Mouse (Mus musculus): Measurements from ENCODE around the gene Tsen54. TPM values are rescaled to one million over a fixed set of nuclear protein-coding genes. Genes with fewer than 3 reads are reported as not detected.

The Tsen54 gene
- 34.2 and 37.7 TPM in 2 replicates for polyA plus RNA-seq (2015; fragmentation: Nextera tagmentation; extraction: Ambion mirVana)

- under 1% methylated on average over 84 of the region's 84 CpGs for WGBS
Measured at GRCm38 (mm10) chr11:115814605-115815450, at the start of gene Tsen54. Tsen54 (plus strand) TSS chr11:115814724.

GRCm38 (mm10) chr11:115765103-115765606 lies 49.4 kb upstream of the Tsen54 start, which contains the start of gene Tmem94:
Tmem94 (plus strand) TSS chr11:115765433.
- Histone ChIP-seq H3K9me3 (ENCODE audit: control insufficient read depth, low read length) (no peaks in the 10 kb centered on the region), H3K4me1 (ENCODE audit: control insufficient read depth, insufficient read depth, low read length) (peaks cover 13% of the 10 kb centered on the region), H3K27me3 (replicated peaks; ENCODE audit: control insufficient read depth, insufficient read depth, low read length) (no peaks in the 10 kb centered on the region), H3K4me3 (ENCODE audit: low read length) (peak within 1 kb of the TSS; percentile 92), H3K27ac (ENCODE audit: low read length) (peak within 1 kb of the TSS; percentile 90), H3K9ac (ENCODE audit: low read depth, low read length) (peak within 1 kb of the TSS; percentile 97), H3K4me2 (ENCODE audit: low read depth, low read length) (peak within 1 kb of the TSS; percentile 82), H3K36me3 (ENCODE audit: control insufficient read depth, insufficient read depth, low read length) (no peaks in the 10 kb centered on the region)
- peak; percentile 96 for ATAC-seq
- under 1% methylated on average over 32 of the region's 32 CpGs for WGBS

More at GRCm38 (mm10) chr11:115814605-115815450, at the start of gene Tsen54:
- peak within 1 kb of the TSS; percentile 95 for H3K9ac ChIP-seq (ENCODE audit: low read depth, low read length)
- peaks cover 42% of the 10 kb centered on the region for H3K4me1 ChIP-seq (ENCODE audit: control insufficient read depth, insufficient read depth, low read length)
- ATAC-seq, result peak; percentile 62
- no peaks in the 10 kb centered on the region for H3K27me3 ChIP-seq (replicated peaks; ENCODE audit: control insufficient read depth, insufficient read depth, low read length)
- no peaks in the 10 kb centered on the region for H3K36me3 ChIP-seq (ENCODE audit: control insufficient read depth, insufficient read depth, low read length)
- H3K4me2 ChIP-seq (ENCODE audit: low read depth, low read length), result peak within 1 kb of the TSS; percentile 90
- peak within 1 kb of the TSS; percentile 53 for H3K27ac ChIP-seq (ENCODE audit: low read length)
- H3K9me3 ChIP-seq (ENCODE audit: control insufficient read depth, low read length), result no peaks in the 10 kb centered on the region
- peak within 1 kb of the TSS; percentile 97 for H3K4me3 ChIP-seq (ENCODE audit: low read length)

- Histone ChIP-seq H3K4me2 (ENCODE audit: low read depth, low read length) (peak overlapping the region; percentile 82), H3K9ac (ENCODE audit: low read depth, low read length) (peak overlapping the region; percentile 97), H3K9me3 (ENCODE audit: control insufficient read depth, low read length) (no peaks in the 10 kb centered on the region), H3K27me3 (replicated peaks; ENCODE audit: control insufficient read depth, insufficient read depth, low read length) (no peaks in the 10 kb centered on the region), H3K27ac (ENCODE audit: low read length) (peak overlapping the region; percentile 90), H3K36me3 (ENCODE audit: control insufficient read depth, insufficient read depth, low read length) (no peaks in the 10 kb centered on the region), H3K4me3 (ENCODE audit: low read length) (peak overlapping the region; percentile 92), H3K4me1 (ENCODE audit: control insufficient read depth, insufficient read depth, low read length) (peaks cover 13% of the 10 kb centered on the region)
- WGBS, result under 1% methylated on average over 34 of the region's 34 CpGs
- peak; percentile 91 for ATAC-seq
Measured at GRCm38 (mm10) chr11:115765607-115766141, 48.9 kb upstream of the Tsen54 start.

- H3K27ac ChIP-seq (ENCODE audit: low read length), result peak overlapping the region; percentile 90
- no peaks in the 10 kb centered on the region for H3K9me3 ChIP-seq (ENCODE audit: control insufficient read depth, low read length)
- 36% methylated on average over 13 of the region's 13 CpGs for WGBS
- H3K36me3 ChIP-seq (ENCODE audit: control insufficient read depth, insufficient read depth, low read length), result no peaks in the 10 kb centered on the region
- peak overlapping the region; percentile 97 for H3K9ac ChIP-seq (ENCODE audit: low read depth, low read length)
- peaks cover 13% of the 10 kb centered on the region for H3K4me1 ChIP-seq (ENCODE audit: control insufficient read depth, insufficient read depth, low read length)
- H3K4me2 ChIP-seq (ENCODE audit: low read depth, low read length), result peak overlapping the region; percentile 82
- peak overlapping the region; percentile 92 for H3K4me3 ChIP-seq (ENCODE audit: low read length)
- no peaks in the 10 kb centered on the region for H3K27me3 ChIP-seq (replicated peaks; ENCODE audit: control insufficient read depth, insufficient read depth, low read length)
- ATAC-seq, result no peak
Measured at GRCm38 (mm10) chr11:115766356-115766943, 48.1 kb upstream of the Tsen54 start.

- H3K4me2 ChIP-seq (ENCODE audit: low read depth, low read length), result peak overlapping the region; percentile 82
- H3K4me1 ChIP-seq (ENCODE audit: control insufficient read depth, insufficient read depth, low read length), result peaks cover 13% of the 10 kb centered on the region
- no peak for ATAC-seq
- no peaks in the 10 kb centered on the region for H3K36me3 ChIP-seq (ENCODE audit: control insufficient read depth, insufficient read depth, low read length)
- H3K4me3 ChIP-seq (ENCODE audit: low read length), result no peak overlapping the region
- no peaks in the 10 kb centered on the region for H3K9me3 ChIP-seq (ENCODE audit: control insufficient read depth, low read length)
- no peak overlapping the region for H3K27ac ChIP-seq (ENCODE audit: low read length)
- no peak overlapping the region for H3K9ac ChIP-seq (ENCODE audit: low read depth, low read length)
- 77% methylated on average over 8 of the region's 8 CpGs for WGBS
- no peaks in the 10 kb centered on the region for H3K27me3 ChIP-seq (replicated peaks; ENCODE audit: control insufficient read depth, insufficient read depth, low read length)
Measured at GRCm38 (mm10) chr11:115766981-115767380, 47.5 kb upstream of the Tsen54 start.

GRCm38 (mm10) chr11:115768896-115769295 lies 45.6 kb upstream of the Tsen54 start:
- H3K9ac ChIP-seq (ENCODE audit: low read depth, low read length), result no peak overlapping the region
- 89% methylated on average over 3 of the region's 3 CpGs for WGBS
- no peaks in the 10 kb centered on the region for H3K27me3 ChIP-seq (replicated peaks; ENCODE audit: control insufficient read depth, insufficient read depth, low read length)
- no peak overlapping the region for H3K4me3 ChIP-seq (ENCODE audit: low read length)
- H3K27ac ChIP-seq (ENCODE audit: low read length), result no peak overlapping the region
- no peaks in the 10 kb centered on the region for H3K9me3 ChIP-seq (ENCODE audit: control insufficient read depth, low read length)
- H3K4me2 ChIP-seq (ENCODE audit: low read depth, low read length), result no peak overlapping the region
- H3K36me3 ChIP-seq (ENCODE audit: control insufficient read depth, insufficient read depth, low read length), result no peaks in the 10 kb centered on the region
- ATAC-seq, result no peak
- peaks cover 13% of the 10 kb centered on the region for H3K4me1 ChIP-seq (ENCODE audit: control insufficient read depth, insufficient read depth, low read length)

- H3K4me2 ChIP-seq (ENCODE audit: low read depth, low read length), result no peak overlapping the region
- H3K9ac ChIP-seq (ENCODE audit: low read depth, low read length), result no peak overlapping the region
- H3K9me3 ChIP-seq (ENCODE audit: control insufficient read depth, low read length), result no peaks in the 10 kb centered on the region
- H3K4me3 ChIP-seq (ENCODE audit: low read length), result no peak overlapping the region
- no peaks in the 10 kb centered on the region for H3K27me3 ChIP-seq (replicated peaks; ENCODE audit: control insufficient read depth, insufficient read depth, low read length)
- no peak for ATAC-seq
- peaks cover 29% of the 10 kb centered on the region for H3K4me1 ChIP-seq (ENCODE audit: control insufficient read depth, insufficient read depth, low read length)
- WGBS, result 57% methylated on average over 4 of the region's 4 CpGs
- no peaks in the 10 kb centered on the region for H3K36me3 ChIP-seq (ENCODE audit: control insufficient read depth, insufficient read depth, low read length)
- no peak overlapping the region for H3K27ac ChIP-seq (ENCODE audit: low read length)
Measured at GRCm38 (mm10) chr11:115774653-115775052, 39.9 kb upstream of the Tsen54 start.

GRCm38 (mm10) chr11:115775821-115776665 lies 38.5 kb upstream of the Tsen54 start:
- Histone ChIP-seq H3K4me1 (ENCODE audit: control insufficient read depth, insufficient read depth, low read length) (peaks cover 40% of the 10 kb centered on the region), H3K4me2 (ENCODE audit: low read depth, low read length) (no peak overlapping the region), H3K4me3 (ENCODE audit: low read length) (no peak overlapping the region), H3K27ac (ENCODE audit: low read length) (no peak overlapping the region), H3K36me3 (ENCODE audit: control insufficient read depth, insufficient read depth, low read length) (no peaks in the 10 kb centered on the region), H3K27me3 (replicated peaks; ENCODE audit: control insufficient read depth, insufficient read depth, low read length) (no peaks in the 10 kb centered on the region), H3K9ac (ENCODE audit: low read depth, low read length) (peak overlapping the region; percentile 16; the same call in 1 of the 2 replicates), H3K9me3 (ENCODE audit: control insufficient read depth, low read length) (no peaks in the 10 kb centered on the region)
- WGBS, result 60% methylated on average over 18 of the region's 18 CpGs
- ATAC-seq, result no peak

Data from intestine, embryonic 16.5 days (tissue).